Mouse (Mus musculus): Measurements from ENCODE around the gene Ifnz.
"Not testable (repeated sequence)": the region's sequence is repeated elsewhere in the genome, so short reads cannot be mapped to it uniquely, and the experiment has no call there.

DNA sequence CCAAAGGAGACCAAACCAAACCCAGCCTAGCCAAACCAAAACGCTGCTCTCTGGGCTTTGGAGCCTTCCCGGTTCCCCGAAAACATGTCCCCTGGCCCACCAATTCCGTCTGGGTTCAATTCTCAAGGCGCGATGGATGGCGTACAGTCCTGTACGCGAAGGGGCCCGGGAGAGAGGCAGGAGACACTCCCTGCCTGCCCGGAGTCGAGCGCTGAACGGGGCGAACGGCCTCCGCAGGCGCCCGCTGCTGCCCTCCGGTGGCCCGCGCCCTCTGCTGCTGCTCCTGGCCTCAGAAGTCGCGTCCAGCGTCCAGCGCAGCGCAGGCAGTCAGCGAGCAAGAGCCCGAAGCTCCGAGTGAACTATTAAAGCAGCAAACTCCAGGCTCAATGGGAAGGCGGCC, 404 bp downstream of the Ifnz start:
- not testable (repeated sequence) for TF ChIP-seq CTCF (conservative IDR thresholded peaks at IDR 0.05; ENCODE audit: insufficient read depth, insufficient read length, low read depth, low read length); POLR2A (IDR thresholded peaks at IDR 0.05; ENCODE audit: low read depth, low read length)

Data from kidney, adult 2 months (tissue).